Mouse (Mus musculus) ES-E14 (cell line): ENCODE measurements around the gene Rnls. TPM values are rescaled to one million over a fixed set of nuclear protein-coding genes. Genes with fewer than 3 reads are reported as not detected.

Experiments used
- DNase-seq: peaks from one replicate; pipeline ENCODE4 v3.0.0-alpha.2; 2013; ENCODE audit warnings: low read depth, low spot score
- H3K27ac ChIP-seq: 2 replicates; pipeline ENCODE4 v1.5.1; 2012; ENCODE audit warnings: low read depth, mild to moderate bottlenecking, low read length, moderate library complexity, mixed read lengths; ENCODE audit not compliant: poor library complexity, insufficient read depth, severe bottlenecking
- H3K36me3 ChIP-seq: 2 replicates; pipeline ENCODE4 v1.6.1; 2012; ENCODE audit warnings: mild to moderate bottlenecking, low read length, moderate library complexity, mixed read lengths; ENCODE audit not compliant: control insufficient read depth, poor library complexity, insufficient read depth, severe bottlenecking
- H3K4me1 ChIP-seq, 2 experiments: fragments of 150-350 bp in 1 of 2; sonication (generic) in 1 of 2; 2 replicates each; pipeline ENCODE4 v1.6.1; 2012; ENCODE audit warnings: low read length in 2 of 2, mild to moderate bottlenecking in 1 of 2, mixed read lengths in 1 of 2; ENCODE audit not compliant: control insufficient read depth in 2 of 2, insufficient read depth in 2 of 2, poor library complexity in 1 of 2
- H3K4me3 ChIP-seq, 2 experiments: fragments of 150-350 bp in 1 of 2; sonication (generic) in 1 of 2; 2 replicates each; pipeline ENCODE4 v1.5.1; 2012; ENCODE audit warnings: low read length in 2 of 2, low read depth in 1 of 2, mild to moderate bottlenecking in 1 of 2, mixed read lengths in 1 of 2; ENCODE audit not compliant: insufficient read depth in 1 of 2, poor library complexity in 1 of 2, severe bottlenecking in 1 of 2
- H3K9ac ChIP-seq: 2 replicates; pipeline ENCODE4 v1.6.1; 2012; ENCODE audit warnings: low read depth, mild to moderate bottlenecking, low read length, mixed read lengths; ENCODE audit not compliant: poor library complexity, insufficient read depth, severe bottlenecking
- H3K9me3 ChIP-seq: fragments of 150-350 bp; sonication (generic); 2 replicates; pipeline ENCODE4 v1.6.1; 2012; ENCODE audit warnings: low read depth, mild to moderate bottlenecking, low read length; ENCODE audit not compliant: control insufficient read depth, insufficient read depth
- CHD2 ChIP-seq: IDR thresholded peaks from 2 replicates; pipeline ENCODE4 v1.6.1; 2014; ENCODE audit warnings: mild to moderate bottlenecking, low read depth, low read length, inconsistent platforms
- HCFC1 ChIP-seq: IDR thresholded peaks from 2 replicates; pipeline ENCODE4 v1.6.1; 2012; ENCODE audit warnings: low read length, inconsistent platforms, borderline replicate concordance; ENCODE audit not compliant: insufficient read depth
- MAFK ChIP-seq: IDR thresholded peaks from 2 replicates; pipeline ENCODE4 v1.6.1; 2014; ENCODE audit warnings: mild to moderate bottlenecking, low read depth, low read length, inconsistent platforms; ENCODE audit not compliant: insufficient read depth
- ZC3H11A ChIP-seq: IDR thresholded peaks from 2 replicates; pipeline ENCODE4 v1.6.1; 2012; ENCODE audit warnings: low read depth, mild to moderate bottlenecking, inconsistent platforms, low read length, borderline replicate concordance
- ZNF384 ChIP-seq: IDR thresholded peaks from 2 replicates; pipeline ENCODE4 v1.6.1; 2012; ENCODE audit warnings: low read depth, low read length, inconsistent platforms
- in situ Hi-C, 2 experiments: fragments of 600-800 bp; cut with MboI; formaldehyde crosslinking; loops; one replicate each; pipeline ENCODE4 v1.15.1; 2025; ENCODE audit warnings: low sequenced_read_pairs in 2 of 2, inconsistent platforms in 1 of 2; ENCODE audit not compliant: unreplicated experiment in 2 of 2
- total RNA-seq: library from RNA; depleted of rRNA; stranded (reverse); fragments of 300-350 nt; gene quantifications from 2 replicates; pipeline ENCODE4 v1.2.3, GENCODE M21; 2012

Gene Rnls
- total RNA-seq, 1 experiment, result 0.80 TPM

DNA sequence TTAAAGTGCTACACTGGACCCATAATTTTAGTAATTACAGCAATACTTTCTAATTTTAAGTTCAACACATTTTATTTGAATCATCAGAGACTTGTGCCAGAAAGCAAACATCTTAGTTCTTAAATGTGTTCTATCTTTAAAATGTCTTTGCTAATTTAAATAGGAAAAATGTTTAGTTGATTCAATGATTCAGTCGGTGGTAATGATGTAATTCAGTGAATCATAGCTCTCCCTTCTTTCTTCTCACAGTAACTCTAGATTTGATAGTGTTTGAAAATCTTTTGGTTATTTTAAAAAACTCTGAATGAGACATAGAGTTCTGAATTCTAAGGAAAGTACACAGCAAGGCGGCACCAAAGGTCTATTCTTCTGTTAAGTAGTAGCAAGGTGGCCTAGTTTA, 23.3 kb downstream of the Rnls start:
- Histone ChIP-seq H3K36me3 (no peaks in the 10 kb centered on the region), H3K27ac (no peak overlapping the region), H3K4me1 (no peaks in the 10 kb centered on the region), H3K4me3 (no peak overlapping the region), H3K9me3 (no peaks in the 10 kb centered on the region), H3K9ac (no peak overlapping the region)
- in situ Hi-C loops, result no loop called here
- no peak for DNase-seq
- no peak for TF ChIP-seq ZC3H11A
- no peak for TF ChIP-seq HCFC1
- no peak for TF ChIP-seq CHD2
- no peak for TF ChIP-seq ZNF384

- peak; percentile 56 for DNase-seq
- H3K36me3 ChIP-seq, result no peaks in the 10 kb centered on the region
- in situ Hi-C loops, result no loop called here
Observed at GRCm38 (mm10) chr19:33366661-33367060, 25.4 kb downstream of the Rnls start.

DNA sequence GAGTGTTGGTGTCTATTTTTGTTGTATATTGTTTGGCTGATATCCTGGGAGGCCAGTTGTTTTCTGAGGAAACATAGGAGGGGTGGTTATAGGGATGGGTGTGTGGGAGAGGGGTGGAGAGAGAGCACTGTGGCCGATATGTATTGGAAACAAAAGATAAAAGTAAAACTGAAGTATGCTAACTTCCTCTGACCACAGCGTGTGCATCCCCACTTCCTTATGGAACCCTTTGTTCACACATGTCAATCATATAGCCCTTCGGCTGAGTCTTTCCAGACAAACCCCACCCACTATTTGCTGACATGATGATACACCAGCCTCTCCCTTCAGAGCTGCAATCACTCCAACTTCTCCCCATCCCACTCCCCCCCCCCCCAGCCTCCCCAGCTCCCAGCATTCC, 35.1 kb downstream of the Rnls start:
- H3K9ac ChIP-seq, result no peak overlapping the region
- TF ChIP-seq CHD2 (no peak), ZC3H11A (no peak), MAFK (no peak), HCFC1 (no peak), ZNF384 (no peak)
- no peak overlapping the region for H3K4me3 ChIP-seq
- no peak for DNase-seq
- no peak overlapping the region for H3K27ac ChIP-seq
- H3K4me1 ChIP-seq, result no peaks in the 10 kb centered on the region
- in situ Hi-C loops, result no loop called here
- H3K36me3 ChIP-seq, result no peaks in the 10 kb centered on the region
- no peaks in the 10 kb centered on the region for H3K9me3 ChIP-seq

More at GRCm38 (mm10) chr19:33366661-33367060, 25.4 kb downstream of the Rnls start:
- Histone ChIP-seq H3K4me1 (no peaks in the 10 kb centered on the region), H3K9ac (no peak overlapping the region), H3K4me3 (no peak overlapping the region), H3K9me3 (no peaks in the 10 kb centered on the region), H3K27ac (no peak overlapping the region)
- no peak for TF ChIP-seq HCFC1
- TF ChIP-seq CHD2, result no peak
- peak; percentile 90; the same call in 1 of the 2 replicates for TF ChIP-seq ZC3H11A
- no peak for TF ChIP-seq MAFK

- TF ChIP-seq MAFK (no peak), ZNF384 (no peak), CHD2 (no peak), ZC3H11A (no peak)
- H3K4me1 ChIP-seq, result no peaks in the 10 kb centered on the region
- H3K9ac ChIP-seq, result no peak overlapping the region
- no peak overlapping the region for H3K4me3 ChIP-seq
- no peak overlapping the region for H3K27ac ChIP-seq
- no peaks in the 10 kb centered on the region for H3K9me3 ChIP-seq
- in situ Hi-C loops, result no loop called here
- DNase-seq, result no peak
- no peaks in the 10 kb centered on the region for H3K36me3 ChIP-seq
Observed at GRCm38 (mm10) chr19:33340119-33340518, 52.0 kb downstream of the Rnls start.
